Mouse (Mus musculus) right cerebral cortex, postnatal 10 days (tissue): ENCODE data around the gene Ano10.
A peak's percentile ranks its signal among the peaks of the same experiment; 100 is the strongest.

Experiments used
- DNase-seq, 2 experiments: peaks; one replicate each; pipeline ENCODE4 v3.0.0; 2021; ENCODE audit warnings: low spot score in 2 of 2

The Ano10 gene

GRCm38 (mm10) chr9:122290192-122290591, 4.0 kb downstream of the Ano10 start:
- DNase-seq: peak in 1 of 2 experiments; percentile 12

- DNase-seq: peak in 1 of 2 experiments; percentile 8
These were observed 5.8 kb downstream of the Ano10 start for GRCm38 (mm10) chr9:122288416-122288815.

- peak in 1 of 2 experiments; percentile 4 for DNase-seq
These were observed 6.7 kb downstream of the Ano10 start for GRCm38 (mm10) chr9:122287526-122287925.

- DNase-seq: peak in 1 of 2 experiments; percentile 18
These were observed 8.4 kb downstream of the Ano10 start for GRCm38 (mm10) chr9:122285833-122286310.

GRCm38 (mm10) chr9:122285146-122285832, 8.9 kb downstream of the Ano10 start:
- peak in 1 of 2 experiments; percentile 26 for DNase-seq

- DNase-seq: no peak
These were observed 9.5 kb downstream of the Ano10 start for GRCm38 (mm10) chr9:122284696-122285095.

GRCm38 (mm10) chr9:122281004-122281403, 13.2 kb downstream of the Ano10 start:
- no peak for DNase-seq

GRCm38 (mm10) chr9:122276665-122277064, 17.6 kb downstream of the Ano10 start:
- no peak for DNase-seq

GRCm38 (mm10) chr9:122276134-122276533, 18.1 kb downstream of the Ano10 start:
- DNase-seq: no peak

GRCm38 (mm10) chr9:122274346-122274745, 19.9 kb downstream of the Ano10 start:
- DNase-seq: no peak

- no peak for DNase-seq
These were observed 20.3 kb downstream of the Ano10 start for GRCm38 (mm10) chr9:122273879-122274278.

GRCm38 (mm10) chr9:122271866-122272265, 22.4 kb downstream of the Ano10 start:
- DNase-seq: no peak

- DNase-seq: no peak
These were observed 22.9 kb downstream of the Ano10 start for GRCm38 (mm10) chr9:122271318-122271717.

- no peak for DNase-seq
These were observed 23.3 kb downstream of the Ano10 start for GRCm38 (mm10) chr9:122270913-122271312.

GRCm38 (mm10) chr9:122269256-122270041, 24.8 kb downstream of the Ano10 start:
- DNase-seq: no peak

- no peak for DNase-seq
These were observed 28.6 kb downstream of the Ano10 start for GRCm38 (mm10) chr9:122265526-122266210.

- no peak for DNase-seq
These were observed 31.1 kb downstream of the Ano10 start for GRCm38 (mm10) chr9:122263140-122263539.

GRCm38 (mm10) chr9:122254386-122254785, 39.8 kb downstream of the Ano10 start:
- no peak for DNase-seq

GRCm38 (mm10) chr9:122252113-122252512, 42.1 kb downstream of the Ano10 start:
- no peak for DNase-seq

- DNase-seq: peak; percentile 51 to 65
These were observed 46.1 kb downstream of the Ano10 start for GRCm38 (mm10) chr9:122248168-122248567.

GRCm38 (mm10) chr9:122247430-122248027, 46.7 kb downstream of the Ano10 start:
- DNase-seq: peak; percentile 89

GRCm38 (mm10) chr9:122245879-122246278, 48.3 kb downstream of the Ano10 start:
- DNase-seq: no peak
